Mouse (Mus musculus) C2C12 (cell line): ENCODE data around the gene Stox2. TPM values are rescaled to one million over a fixed set of nuclear protein-coding genes. Genes with fewer than 3 reads are reported as not detected.
"Not testable (repeated sequence)": the region's sequence is repeated elsewhere in the genome, so short reads cannot be mapped to it uniquely, and the experiment has no call there.

Experiments used
- H3K27me3 ChIP-seq: one replicate; pipeline ENCODE4 v1.6.1; 2011; ENCODE audit not compliant: control insufficient read depth, insufficient read depth, insufficient read length
- H3K36me3 ChIP-seq: one replicate; pipeline ENCODE4 v1.6.1; 2011; ENCODE audit not compliant: control insufficient read depth, insufficient read depth
- H3K4me3 ChIP-seq: one replicate; pipeline ENCODE4 v1.5.1; 2011; ENCODE audit warnings: mild to moderate bottlenecking, control low read depth; ENCODE audit not compliant: poor library complexity, insufficient read depth, severe bottlenecking
- H3K79me2 ChIP-seq: one replicate; pipeline ENCODE4 v1.6.1; 2011; ENCODE audit not compliant: control insufficient read depth, insufficient read depth
- H3K79me3 ChIP-seq: one replicate; pipeline ENCODE4 v1.6.1; 2011; ENCODE audit warnings: low read depth, control low read depth
- H3ac ChIP-seq: one replicate; pipeline ENCODE3; 2011; ENCODE audit warnings: low read depth; ENCODE audit not compliant: control insufficient read depth, insufficient read length
- CEBPB ChIP-seq: IDR thresholded peaks from one replicate; pipeline ENCODE4 v1.6.1; 2011; ENCODE audit warnings: low read depth, mild to moderate bottlenecking, control low read depth, moderate library complexity
- CTCF ChIP-seq: IDR thresholded peaks from one replicate; pipeline ENCODE4 v1.5.1; 2011; ENCODE audit not compliant: control insufficient read depth, insufficient read depth, insufficient read length
- FOSL1 ChIP-seq: IDR thresholded peaks from one replicate; pipeline ENCODE4 v1.8.0; 2011; ENCODE audit warnings: mild to moderate bottlenecking, low read length; ENCODE audit not compliant: poor library complexity, insufficient read depth, severe bottlenecking
- MAX ChIP-seq: IDR thresholded peaks from one replicate; pipeline ENCODE4 v1.6.1; 2011; ENCODE audit warnings: mild to moderate bottlenecking, control low read depth
- MYOD1 ChIP-seq: IDR thresholded peaks from one replicate; pipeline ENCODE4 v1.6.1; 2011; ENCODE audit warnings: low read depth; ENCODE audit not compliant: control insufficient read depth, insufficient read length
- MYOG ChIP-seq: IDR thresholded peaks from one replicate; pipeline ENCODE4 v1.6.1; 2011; ENCODE audit not compliant: control insufficient read depth, insufficient read length; ENCODE audit errors: extremely low read depth
- USF1 ChIP-seq: IDR thresholded peaks from one replicate; pipeline ENCODE4 v1.6.1; 2011; ENCODE audit warnings: low read depth, mild to moderate bottlenecking, control low read depth, moderate library complexity
- polyA plus RNA-seq: library from polyadenylated mRNA; unstranded; fragments of >200 nt; fragmentation: generic; extraction: Trizol; gene quantifications from one replicate; pipeline ENCODE4 v1.2.1, GENCODE M21; 2012; ENCODE audit warnings: missing spikeins

Stox2 gene
- polyA plus RNA-seq, 1 experiment = 0.01 TPM

GRCm38 (mm10) chr8:47482354-47483071 is 36.4 kb upstream of the Stox2 start:
- Histone ChIP-seq H3K79me2 (no peaks in the 10 kb centered on the region), H3K27me3 (no peaks in the 10 kb centered on the region), H3K36me3 (no peaks in the 10 kb centered on the region), H3K4me3 (no peak overlapping the region), H3K79me3 (no peaks in the 10 kb centered on the region), H3ac (no peak overlapping the region)
- no peak for TF ChIP-seq MYOG
- no peak for TF ChIP-seq FOSL1
- no peak for TF ChIP-seq MAX
- no peak for TF ChIP-seq CTCF
- TF ChIP-seq MYOD1 = no peak
- no peak for TF ChIP-seq USF1
- no peak for TF ChIP-seq CEBPB

GRCm38 (mm10) chr8:47480039-47480438 is 33.9 kb upstream of the Stox2 start:
- no peaks in the 10 kb centered on the region for H3K27me3 ChIP-seq
- no peak overlapping the region for H3ac ChIP-seq
- TF ChIP-seq CTCF (no peak), MYOD1 (no peak), USF1 (no peak), CEBPB (no peak), MYOG (no peak), FOSL1 (no peak)
- H3K4me3 ChIP-seq = no peak overlapping the region
- H3K79me3 ChIP-seq = no peaks in the 10 kb centered on the region
- H3K79me2 ChIP-seq = no peaks in the 10 kb centered on the region
- H3K36me3 ChIP-seq = no peaks in the 10 kb centered on the region

GRCm38 (mm10) chr8:47461650-47462049 is 15.5 kb upstream of the Stox2 start:
- TF ChIP-seq MAX (no peak), CEBPB (no peak), USF1 (no peak), MYOG (no peak), FOSL1 (no peak), CTCF (no peak), MYOD1 (no peak)
- Histone ChIP-seq H3K79me2 (no peaks in the 10 kb centered on the region), H3K36me3 (no peaks in the 10 kb centered on the region), H3K4me3 (no peak overlapping the region), H3ac (no peak overlapping the region), H3K79me3 (no peaks in the 10 kb centered on the region), H3K27me3 (no peaks in the 10 kb centered on the region)

- no peak for TF ChIP-seq FOSL1
- TF ChIP-seq CTCF = no peak
- no peak for TF ChIP-seq CEBPB
- no peaks in the 10 kb centered on the region for H3K27me3 ChIP-seq
- H3ac ChIP-seq = no peak overlapping the region
- no peaks in the 10 kb centered on the region for H3K36me3 ChIP-seq
- no peak overlapping the region for H3K4me3 ChIP-seq
- no peaks in the 10 kb centered on the region for H3K79me2 ChIP-seq
- H3K79me3 ChIP-seq = no peaks in the 10 kb centered on the region
Measured at GRCm38 (mm10) chr8:47459216-47459749, 13.1 kb upstream of the Stox2 start.

- Histone ChIP-seq H3K27me3 (no peaks in the 10 kb centered on the region), H3K4me3 (no peak overlapping the region), H3K79me2 (no peaks in the 10 kb centered on the region), H3K36me3 (no peaks in the 10 kb centered on the region), H3ac (no peak overlapping the region), H3K79me3 (no peaks in the 10 kb centered on the region)
- TF ChIP-seq CEBPB (no peak), FOSL1 (no peak), CTCF (no peak), MAX (no peak), MYOG (no peak), USF1 (no peak), MYOD1 (no peak)
Measured at GRCm38 (mm10) chr8:47458591-47458990, 12.4 kb upstream of the Stox2 start.

GRCm38 (mm10) chr8:47449211-47449610 is 3.0 kb upstream of the Stox2 start:
- not testable (repeated sequence) for H3K4me3 ChIP-seq, H3K79me2 ChIP-seq, H3K79me3 ChIP-seq, H3ac ChIP-seq, H3K27me3 ChIP-seq, H3K36me3 ChIP-seq
